Mouse (Mus musculus) cerebellum, adult 2 months (tissue): Measurements from ENCODE around the gene Cenpp.

Source experiments
- CTCF ChIP-seq: fragments of 200-500 bp; IDR thresholded peaks from 2 replicates; pipeline ENCODE4 v1.5.1; 2011; ENCODE audit warnings: low read depth, mild to moderate bottlenecking, control low read depth, low read length, moderate library complexity, borderline replicate concordance; ENCODE audit not compliant: insufficient read depth
- POLR2A ChIP-seq: fragments of 200-500 bp; IDR thresholded peaks from 2 replicates; pipeline ENCODE4 v1.6.1; 2011; ENCODE audit warnings: low read length, control low read depth, borderline replicate concordance; ENCODE audit not compliant: insufficient read depth

GRCm38 (mm10) chr13:49485388-49485787 lies 167.2 kb downstream of the Cenpp start:
- TF ChIP-seq CTCF: no peak
- TF ChIP-seq POLR2A: no peak
